Mouse (Mus musculus) cerebellum, adult 2 months (tissue): Measurements from ENCODE around the gene Calu.

Source experiments
- CTCF ChIP-seq: fragments of 200-500 bp; IDR thresholded peaks from 2 replicates; pipeline ENCODE4 v1.5.1; 2011; ENCODE audit warnings: low read depth, mild to moderate bottlenecking, control low read depth, low read length, moderate library complexity, borderline replicate concordance; ENCODE audit not compliant: insufficient read depth
- POLR2A ChIP-seq: fragments of 200-500 bp; IDR thresholded peaks from 2 replicates; pipeline ENCODE4 v1.6.1; 2011; ENCODE audit warnings: low read length, control low read depth, borderline replicate concordance; ENCODE audit not compliant: insufficient read depth

DNA sequence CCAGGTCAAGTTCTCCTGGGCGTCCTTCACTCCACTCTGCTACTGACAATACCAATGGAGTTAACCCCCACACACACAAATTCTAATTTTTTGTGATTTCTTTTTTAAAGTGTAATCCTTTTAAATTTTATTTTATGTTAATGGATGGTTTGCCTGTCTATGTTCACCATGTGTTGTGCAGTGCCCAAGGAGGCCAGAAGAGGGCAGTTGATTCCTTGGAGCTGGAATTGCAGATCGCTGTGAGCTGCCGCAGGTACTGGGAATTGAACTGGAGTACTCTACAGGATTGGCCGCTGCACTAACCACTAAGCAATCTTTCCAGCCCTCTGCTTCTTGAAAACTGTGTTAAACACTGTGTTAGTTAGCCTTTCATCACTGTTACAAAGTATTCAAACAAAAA, 42.4 kb upstream of the Calu start:
- no peak for TF ChIP-seq CTCF
- no peak for TF ChIP-seq POLR2A
